Mouse (Mus musculus) hindbrain, embryonic 14.5 days (tissue): Measurements from ENCODE around the gene Obp2b. TPM values are rescaled to one million over a fixed set of nuclear protein-coding genes. Genes with fewer than 3 reads are reported as not detected.
"Not testable (repeated sequence)": the region's sequence is repeated elsewhere in the genome, so short reads cannot be mapped to it uniquely, and the experiment has no call there.

Experiments
- ATAC-seq: fragments of 200-750 bp; cut with Nextera tagmentation; 2 replicates; pipeline ENCODE4 v1.8.0; 2017; ENCODE audit warnings: moderate number of reproducible peaks, mild to moderate bottlenecking, moderate TSS enrichment, moderate library complexity; ENCODE audit not compliant: low FRiP score
- DNase-seq: peaks from one replicate; pipeline ENCODE4 v3.0.0-alpha.2; 2015; ENCODE audit warnings: low spot score
- H3K27ac ChIP-seq: fragments of 300-500 bp; sonication (generic); 2 replicates; pipeline ENCODE4 v1.5.1; 2014; ENCODE audit warnings: mild to moderate bottlenecking, moderate library complexity
- H3K27me3 ChIP-seq: fragments of 300-500 bp; sonication (generic); 2 replicates; pipeline ENCODE4 v1.6.1; 2014; ENCODE audit warnings: mild to moderate bottlenecking, low read length, mixed read lengths; ENCODE audit not compliant: control insufficient read depth, insufficient read depth
- H3K36me3 ChIP-seq: fragments of 300-500 bp; sonication (generic); replicated peaks from 2 replicates; pipeline ENCODE4 v1.6.1; 2014; ENCODE audit not compliant: control insufficient read depth, insufficient read depth
- H3K4me1 ChIP-seq: fragments of 300-500 bp; sonication (generic); replicated peaks from 2 replicates; pipeline ENCODE4 v1.6.1; 2014; ENCODE audit warnings: antibody characterized with exemption, low read length, mixed read lengths; ENCODE audit not compliant: control insufficient read depth, insufficient read depth
- H3K4me2 ChIP-seq: fragments of 300-500 bp; sonication (generic); replicated peaks from 2 replicates; pipeline ENCODE4 v1.6.1; 2014; ENCODE audit warnings: mild to moderate bottlenecking, moderate library complexity
- H3K4me3 ChIP-seq: fragments of 300-500 bp; sonication (generic); replicated peaks from 2 replicates; pipeline ENCODE4 v1.5.1; 2014; ENCODE audit warnings: mild to moderate bottlenecking, low read length
- H3K9ac ChIP-seq: fragments of 300-500 bp; sonication (generic); 2 replicates; pipeline ENCODE4 v1.6.1; 2014
- H3K9me3 ChIP-seq: fragments of 300-500 bp; sonication (generic); 2 replicates; pipeline ENCODE4 v1.6.1; 2016; ENCODE audit warnings: low read length; ENCODE audit not compliant: control insufficient read depth
- WGBS: fragments of 180-500 bp; shearing (Covaris S2); extraction: QIAGEN DNeasy Blood & Tissue Kit; methylation state at CpG from one replicate; pipeline ENCODE4 v1.1.7; 2014; 5-methylcytosine and 5-hydroxymethylcytosine counted together
- polyA plus RNA-seq: library from polyadenylated mRNA; unstranded; fragments of >200 nt; fragmentation: Nextera tagmentation; extraction: Ambion mirVana; gene quantifications from 2 replicates; pipeline ENCODE4 v1.2.1, GENCODE M21; 2014

The Obp2b gene
- polyA plus RNA-seq, result not detected in 2 replicates

DNA sequence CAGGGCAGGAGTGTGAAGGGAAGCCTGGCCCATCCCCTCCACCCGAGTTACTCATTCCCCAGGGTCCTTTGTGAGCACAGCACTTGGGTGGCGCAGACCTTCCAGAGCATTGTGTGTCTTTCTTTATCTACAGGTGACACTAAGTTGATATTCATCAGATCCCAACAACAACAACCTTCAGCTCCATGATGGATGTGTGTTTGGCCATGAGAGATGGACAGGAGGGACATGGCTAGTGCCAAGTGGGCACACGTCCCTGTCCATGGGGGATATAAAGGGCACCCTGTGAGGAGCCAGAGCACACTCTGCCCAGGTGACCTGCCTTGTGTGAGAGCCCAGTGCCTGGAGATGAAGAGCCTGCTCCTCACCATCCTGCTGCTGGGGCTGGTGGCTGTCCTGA is at the start of gene Obp2b:
TSS of gene Obp2b (plus strand) at position 301 of the 400 bp plus-strand sequence.
- not testable (repeated sequence) for H3K4me1 ChIP-seq, H3K9me3 ChIP-seq, H3K9ac ChIP-seq, DNase-seq, H3K27ac ChIP-seq, H3K4me3 ChIP-seq, H3K27me3 ChIP-seq, H3K36me3 ChIP-seq, ATAC-seq, H3K4me2 ChIP-seq
- WGBS, result 70% methylated on average over 3 of the region's 3 CpGs

DNA sequence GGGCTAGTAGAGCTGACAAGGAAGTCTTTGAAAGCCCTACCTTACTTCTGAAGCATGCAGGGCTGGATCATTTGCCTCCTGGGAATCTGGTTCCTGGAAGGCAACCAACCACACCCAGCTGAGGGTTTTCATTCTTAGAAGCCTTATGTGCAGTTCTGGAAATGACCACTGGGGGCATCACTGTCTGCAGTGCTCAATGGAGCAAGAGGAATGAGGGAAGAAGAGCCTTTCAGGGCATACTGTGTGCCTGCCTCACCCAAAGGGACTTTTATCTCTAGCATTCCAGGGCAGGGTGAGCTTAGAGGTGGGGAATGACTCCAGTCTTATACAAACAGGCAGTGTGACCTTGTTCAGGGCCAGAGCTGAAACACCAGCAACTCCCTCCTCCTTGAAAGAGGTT is 42.2 kb upstream of the Obp2b start:
- no peak overlapping the region for H3K4me3 ChIP-seq
- DNase-seq (peak; percentile 75), ATAC-seq (no peak)
- no peaks in the 10 kb centered on the region for H3K36me3 ChIP-seq
- no peaks in the 10 kb centered on the region for H3K4me1 ChIP-seq
- no peaks in the 10 kb centered on the region for H3K9me3 ChIP-seq
- no peak overlapping the region for H3K9ac ChIP-seq
- H3K27ac ChIP-seq, result no peak overlapping the region
- H3K4me2 ChIP-seq, result no peak overlapping the region
- no peaks in the 10 kb centered on the region for H3K27me3 ChIP-seq

- no peak for DNase-seq
- Histone ChIP-seq H3K36me3 (no peaks in the 10 kb centered on the region), H3K9ac (no peak overlapping the region), H3K4me3 (no peak overlapping the region), H3K27me3 (no peaks in the 10 kb centered on the region), H3K9me3 (no peaks in the 10 kb centered on the region), H3K27ac (no peak overlapping the region), H3K4me1 (no peaks in the 10 kb centered on the region), H3K4me2 (no peak overlapping the region)
- 70% methylated on average over 4 of the region's 4 CpGs for WGBS
- no peak for ATAC-seq
These were observed 39.9 kb upstream of the Obp2b start for GRCm38 (mm10) chr2:25696951-25697350.

GRCm38 (mm10) chr2:25698696-25699095 is 38.1 kb upstream of the Obp2b start:
- DNase-seq (no peak), ATAC-seq (no peak)
- Histone ChIP-seq H3K4me1 (no peaks in the 10 kb centered on the region), H3K27me3 (no peaks in the 10 kb centered on the region), H3K9me3 (no peaks in the 10 kb centered on the region), H3K36me3 (no peaks in the 10 kb centered on the region), H3K4me2 (no peak overlapping the region), H3K27ac (no peak overlapping the region), H3K9ac (no peak overlapping the region), H3K4me3 (no peak overlapping the region)
- 91% methylated on average over 2 of the region's 2 CpGs for WGBS

GRCm38 (mm10) chr2:25699743-25700142 is 37.1 kb upstream of the Obp2b start, which contains the start of gene Obp2a:
Gene Obp2a (plus strand): TSS chr2:25700043.
- not testable (repeated sequence) for H3K27me3 ChIP-seq, H3K4me3 ChIP-seq, H3K4me2 ChIP-seq, H3K36me3 ChIP-seq, H3K4me1 ChIP-seq, ATAC-seq, H3K9me3 ChIP-seq, DNase-seq, H3K9ac ChIP-seq, H3K27ac ChIP-seq
- 78% methylated on average over 3 of the region's 3 CpGs for WGBS

DNA sequence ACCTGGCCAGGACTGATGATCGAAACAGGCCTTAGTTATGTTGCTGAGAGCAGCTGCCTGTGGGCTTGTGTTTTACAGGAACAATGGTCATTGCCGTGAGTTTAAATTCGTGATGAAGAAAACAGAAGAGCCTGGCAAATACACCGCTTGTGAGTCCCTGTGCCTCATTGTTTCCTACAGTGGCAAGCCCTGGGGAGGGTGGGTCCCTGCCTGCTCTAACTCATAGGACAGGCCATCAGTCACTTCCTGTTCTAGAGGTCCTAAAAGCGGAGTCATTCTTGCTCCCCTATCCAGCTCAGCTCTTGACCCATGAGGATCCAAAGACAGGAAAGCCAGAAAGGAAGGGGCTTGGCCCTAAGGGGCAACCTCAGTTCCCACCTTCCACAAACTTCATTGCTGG is 35.8 kb upstream of the Obp2b start:
- no peaks in the 10 kb centered on the region for H3K27me3 ChIP-seq
- no peak overlapping the region for H3K4me3 ChIP-seq
- ATAC-seq (no peak), DNase-seq (no peak)
- H3K36me3 ChIP-seq, result no peaks in the 10 kb centered on the region
- no peaks in the 10 kb centered on the region for H3K9me3 ChIP-seq
- no peak overlapping the region for H3K9ac ChIP-seq
- 81% methylated on average over 5 of the region's 5 CpGs for WGBS
- H3K4me2 ChIP-seq, result no peak overlapping the region
- H3K27ac ChIP-seq, result no peak overlapping the region
- H3K4me1 ChIP-seq, result no peaks in the 10 kb centered on the region

- DNase-seq (no peak), ATAC-seq (no peak)
- Histone ChIP-seq H3K9ac (no peak overlapping the region), H3K4me1 (peaks cover 10% of the 10 kb centered on the region), H3K9me3 (no peaks in the 10 kb centered on the region), H3K4me2 (no peak overlapping the region), H3K27me3 (no peaks in the 10 kb centered on the region), H3K27ac (no peak overlapping the region), H3K4me3 (no peak overlapping the region), H3K36me3 (no peaks in the 10 kb centered on the region)
- WGBS, result 92% methylated on average over 4 of the region's 4 CpGs
These were observed 33.1 kb upstream of the Obp2b start for GRCm38 (mm10) chr2:25703706-25704105.

- H3K27ac ChIP-seq, result peak within 1 kb of the TSS; percentile 88
These were observed 29.9 kb upstream of the Obp2b start, which contains the start of gene Bmyc for GRCm38 (mm10) chr2:25706643-25707481. Gene Bmyc (plus strand): TSS chr2:25706739.

GRCm38 (mm10) chr2:25708121-25708520 is 28.7 kb upstream of the Obp2b start:
- H3K27me3 ChIP-seq, result no peaks in the 10 kb centered on the region
- no peak overlapping the region for H3K27ac ChIP-seq
- peak overlapping the region; percentile 79 for H3K4me2 ChIP-seq
- no peaks in the 10 kb centered on the region for H3K36me3 ChIP-seq
- H3K4me3 ChIP-seq, result peak overlapping the region; percentile 91
- peaks cover 14% of the 10 kb centered on the region for H3K4me1 ChIP-seq
- H3K9ac ChIP-seq, result no peak overlapping the region
- WGBS, result 67% methylated on average over 2 of the region's 2 CpGs
- DNase-seq (peak; percentile 40), ATAC-seq (no peak)
- H3K9me3 ChIP-seq, result no peaks in the 10 kb centered on the region

More at GRCm38 (mm10) chr2:25706643-25707481, 29.9 kb upstream of the Obp2b start, which contains the start of gene Bmyc:
- Histone ChIP-seq H3K4me2 (peak within 1 kb of the TSS; percentile 79), H3K27me3 (no peaks in the 10 kb centered on the region), H3K4me3 (peak within 1 kb of the TSS; percentile 91), H3K4me1 (peaks cover 14% of the 10 kb centered on the region), H3K36me3 (no peaks in the 10 kb centered on the region), H3K9me3 (no peaks in the 10 kb centered on the region), H3K9ac (peak within 1 kb of the TSS; percentile 91)
- WGBS, result under 1% methylated on average over 78 of the region's 78 CpGs
- peak; percentile 96 for ATAC-seq
- DNase-seq, result peak; percentile 91
